Mouse (Mus musculus): ENCODE data around the gene Depdc5. TPM values are rescaled to one million over a fixed set of nuclear protein-coding genes. Genes with fewer than 3 reads are reported as not detected.

Depdc5 gene
- polyA plus RNA-seq, 2 experiments = 18.2 to 26.6 TPM

DNA sequence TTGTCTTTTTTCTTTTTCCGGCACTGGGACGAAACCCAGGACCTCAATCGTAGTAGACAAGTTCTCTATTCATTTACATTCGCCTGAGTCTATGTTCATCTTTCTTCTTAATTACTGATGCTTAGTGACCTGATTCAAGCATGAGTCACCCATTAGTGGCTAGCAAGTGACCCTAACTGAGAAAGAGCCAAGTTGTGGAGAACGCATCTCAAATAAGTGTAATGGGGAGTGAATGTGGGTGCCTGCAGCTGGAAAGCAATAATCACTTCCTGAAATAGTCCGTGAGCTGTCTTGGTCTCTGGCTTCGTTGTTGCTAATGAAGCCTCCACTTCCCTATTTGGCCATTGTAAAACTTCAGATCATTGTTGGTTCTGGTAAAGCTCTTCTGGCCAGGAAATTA lies 77.1 kb downstream of the Depdc5 start:
- no peak for TF ChIP-seq POLR2A (IDR thresholded peaks at IDR 0.05; ENCODE audit: borderline replicate concordance, extremely low read depth, insufficient read depth, insufficient read length)
- Histone ChIP-seq H3K9ac (ENCODE audit: low read depth, low read length, severe bottlenecking) (no peak overlapping the region), H3K36me3 (ENCODE audit: control insufficient read depth, insufficient read depth, low read length) (peaks cover 78% of the 10 kb centered on the region), H3K9me3 (ENCODE audit: control insufficient read depth, low read length) (no peaks in the 10 kb centered on the region), H3K27me3 (ENCODE audit: control insufficient read depth, insufficient read depth, low read length) (no peaks in the 10 kb centered on the region), H3K4me3 (replicated peaks; ENCODE audit: low read length) (no peak overlapping the region), H3K4me1 (ENCODE audit: control insufficient read depth, insufficient read depth, low read length) (no peaks in the 10 kb centered on the region), H3K27ac (replicated peaks; ENCODE audit: low read depth, low read length) (no peak overlapping the region), H3K4me2 (replicated peaks; ENCODE audit: low read depth, low read length, severe bottlenecking) (no peak overlapping the region)
- ATAC-seq (ENCODE audit: low FRiP score, low read depth) = no peak
- WGBS = 82% methylated on average over 7 of the region's 7 CpGs
- DNase-seq (ENCODE audit: low spot score) = no peak

DNA sequence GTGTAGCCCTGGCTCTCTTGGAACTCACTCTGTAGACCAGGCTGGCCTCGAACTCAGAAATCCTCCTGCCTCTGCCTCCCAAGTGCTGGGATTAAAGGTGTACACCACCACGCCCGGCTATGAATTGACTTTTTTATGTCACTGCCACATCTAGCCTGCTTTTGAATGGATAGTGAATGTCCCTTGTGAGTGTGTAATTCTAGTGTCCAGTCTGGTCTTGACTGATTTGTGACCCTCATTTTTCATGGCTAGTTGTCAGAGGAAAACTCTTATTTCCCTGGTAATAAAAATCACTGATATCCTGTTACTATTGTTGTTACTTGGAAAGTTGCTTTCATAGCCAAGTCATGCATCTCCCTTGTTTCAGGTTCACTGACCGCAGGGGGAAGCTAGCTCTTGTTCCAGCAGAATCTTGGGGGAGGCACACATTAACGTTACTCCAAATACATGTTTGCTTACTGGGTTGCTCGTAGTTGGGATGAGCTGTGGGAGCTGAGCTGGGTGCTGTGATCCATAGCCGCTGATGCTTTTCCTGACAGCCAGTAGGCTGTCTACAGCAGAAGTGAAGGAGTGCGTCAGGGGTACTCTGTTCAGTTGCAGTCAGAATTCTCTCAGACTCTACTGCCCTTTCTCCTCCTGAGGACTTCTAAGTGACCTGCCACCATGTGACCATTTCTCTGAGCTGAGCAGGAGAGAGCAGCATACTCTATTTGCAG lies 77.9 kb downstream of the Depdc5 start:
- ATAC-seq (ENCODE audit: low FRiP score, low read depth) = no peak
- TF ChIP-seq POLR2A (IDR thresholded peaks at IDR 0.05; ENCODE audit: borderline replicate concordance, extremely low read depth, insufficient read depth, insufficient read length) = no peak
- WGBS = 96% methylated on average over 8 of the region's 8 CpGs

DNA sequence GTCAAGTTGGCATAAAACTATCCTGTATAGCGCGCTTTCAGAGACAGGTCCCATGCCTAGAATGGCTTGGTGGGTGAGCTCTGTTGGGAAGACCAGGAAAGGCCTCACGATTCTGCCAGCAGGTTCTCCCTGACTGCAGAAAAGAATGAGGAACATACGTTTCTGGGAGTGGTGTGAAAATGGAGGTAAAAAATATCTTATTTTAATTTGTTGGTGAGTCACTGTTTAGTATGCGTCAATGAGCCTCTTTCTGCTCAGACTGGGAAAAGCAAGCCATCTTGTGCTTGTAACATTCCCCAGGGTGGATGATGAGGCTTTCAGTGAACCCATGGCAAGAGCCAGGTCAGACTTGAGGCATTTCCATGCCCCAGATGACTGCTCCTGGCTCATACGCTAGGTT lies 86.6 kb downstream of the Depdc5 start:
- Histone ChIP-seq H3K27me3 (ENCODE audit: control insufficient read depth, insufficient read depth, low read length) (no peaks in the 10 kb centered on the region), H3K27ac (replicated peaks; ENCODE audit: low read depth, low read length) (no peak overlapping the region), H3K9ac (ENCODE audit: low read depth, low read length, severe bottlenecking) (no peak overlapping the region), H3K4me2 (replicated peaks; ENCODE audit: low read depth, low read length, severe bottlenecking) (no peak overlapping the region), H3K4me3 (replicated peaks; ENCODE audit: low read length) (no peak overlapping the region), H3K9me3 (ENCODE audit: control insufficient read depth, low read length) (no peaks in the 10 kb centered on the region), H3K4me1 (ENCODE audit: control insufficient read depth, insufficient read depth, low read length) (no peaks in the 10 kb centered on the region), H3K36me3 (ENCODE audit: control insufficient read depth, insufficient read depth, low read length) (peaks cover 69% of the 10 kb centered on the region)
- WGBS = 95% methylated on average over 6 of the region's 6 CpGs
- no peak for TF ChIP-seq POLR2A (IDR thresholded peaks at IDR 0.05; ENCODE audit: borderline replicate concordance, extremely low read depth, insufficient read depth, insufficient read length)
- ATAC-seq (ENCODE audit: low FRiP score, low read depth) (no peak), DNase-seq (ENCODE audit: low spot score) (no peak)

More for the DNA sequence above, 77.9 kb downstream of the Depdc5 start:
- H3K4me2 ChIP-seq (replicated peaks; ENCODE audit: low read depth, low read length, severe bottlenecking) = no peak overlapping the region
- no peak overlapping the region for H3K9ac ChIP-seq (ENCODE audit: low read depth, low read length, severe bottlenecking)
- H3K27ac ChIP-seq (replicated peaks; ENCODE audit: low read depth, low read length) = no peak overlapping the region
- DNase-seq (ENCODE audit: low spot score) = no peak
- H3K36me3 ChIP-seq (ENCODE audit: control insufficient read depth, insufficient read depth, low read length) = peaks cover 75% of the 10 kb centered on the region
- no peak overlapping the region for H3K4me3 ChIP-seq (replicated peaks; ENCODE audit: low read length)
- no peaks in the 10 kb centered on the region for H3K9me3 ChIP-seq (ENCODE audit: control insufficient read depth, low read length)
- no peaks in the 10 kb centered on the region for H3K27me3 ChIP-seq (ENCODE audit: control insufficient read depth, insufficient read depth, low read length)
- H3K4me1 ChIP-seq (ENCODE audit: control insufficient read depth, insufficient read depth, low read length) = no peaks in the 10 kb centered on the region

DNA sequence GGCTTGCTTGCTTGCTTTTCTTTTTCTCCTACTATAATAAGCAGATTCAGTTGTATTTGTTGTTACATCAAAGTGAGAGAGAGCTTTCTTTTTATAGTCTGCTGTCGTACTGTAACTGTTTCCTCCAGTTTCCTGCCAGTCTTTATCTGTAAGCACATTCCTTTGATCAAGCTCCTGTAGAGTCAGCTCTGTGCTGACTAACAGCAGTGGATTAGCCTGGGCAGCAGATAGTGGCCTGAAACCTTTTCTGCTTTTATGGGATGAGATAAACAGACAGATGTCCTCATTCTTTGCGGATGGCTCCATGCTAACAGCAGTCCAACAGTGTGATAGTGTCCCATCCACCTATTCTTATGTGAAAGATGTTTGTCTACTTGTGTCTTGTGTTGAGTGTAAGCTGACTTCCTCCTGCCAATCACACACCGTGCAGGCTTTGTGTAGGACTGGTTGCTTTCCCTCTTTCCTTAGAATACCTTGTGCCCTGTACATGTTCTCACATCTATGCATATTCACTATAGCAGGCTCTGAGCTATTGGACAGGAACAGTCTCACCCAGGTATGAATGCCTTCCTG lies 87.3 kb downstream of the Depdc5 start:
- no peak for TF ChIP-seq POLR2A (IDR thresholded peaks at IDR 0.05; ENCODE audit: borderline replicate concordance, extremely low read depth, insufficient read depth, insufficient read length)

DNA sequence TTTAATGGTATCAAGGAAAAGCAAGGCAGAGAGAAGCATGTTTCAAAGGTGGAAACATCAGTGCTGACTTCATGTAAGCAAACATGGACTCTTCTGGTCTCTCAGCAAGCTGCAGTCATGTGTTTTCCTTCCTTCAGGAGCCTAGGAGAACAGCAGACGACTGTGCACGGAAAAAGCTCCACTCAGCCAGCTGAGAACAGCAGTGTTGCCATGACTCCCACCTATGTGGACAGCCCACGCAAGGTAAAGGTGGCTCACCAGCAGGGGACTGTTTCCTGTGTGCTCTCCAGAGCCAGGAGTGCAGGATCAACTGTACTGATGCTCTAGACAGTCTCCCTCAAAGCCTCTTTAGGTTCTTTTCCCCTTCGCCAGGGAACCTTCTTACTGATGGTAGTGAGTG lies 92.2 kb downstream of the Depdc5 start:
- Histone ChIP-seq H3K27ac (replicated peaks; ENCODE audit: low read depth, low read length) (no peak overlapping the region), H3K9ac (ENCODE audit: low read depth, low read length, severe bottlenecking) (no peak overlapping the region), H3K27me3 (ENCODE audit: control insufficient read depth, insufficient read depth, low read length) (no peaks in the 10 kb centered on the region), H3K9me3 (ENCODE audit: control insufficient read depth, low read length) (no peaks in the 10 kb centered on the region), H3K4me2 (replicated peaks; ENCODE audit: low read depth, low read length, severe bottlenecking) (no peak overlapping the region), H3K4me1 (ENCODE audit: control insufficient read depth, insufficient read depth, low read length) (no peaks in the 10 kb centered on the region), H3K36me3 (ENCODE audit: control insufficient read depth, insufficient read depth, low read length) (peaks cover 61% of the 10 kb centered on the region), H3K4me3 (replicated peaks; ENCODE audit: low read length) (no peak overlapping the region)
- TF ChIP-seq POLR2A (IDR thresholded peaks at IDR 0.05; ENCODE audit: borderline replicate concordance, extremely low read depth, insufficient read depth, insufficient read length) = no peak
- ATAC-seq (ENCODE audit: low FRiP score, low read depth) (no peak), DNase-seq (ENCODE audit: low spot score) (no peak)
- 87% methylated on average over 4 of the region's 4 CpGs for WGBS

More for the DNA sequence above, 87.3 kb downstream of the Depdc5 start:
- H3K27me3 ChIP-seq (ENCODE audit: control insufficient read depth, insufficient read depth, low read length) = no peaks in the 10 kb centered on the region
- 80% methylated on average over 3 of the region's 3 CpGs for WGBS
- no peak overlapping the region for H3K4me3 ChIP-seq (replicated peaks; ENCODE audit: low read length)
- H3K36me3 ChIP-seq (ENCODE audit: control insufficient read depth, insufficient read depth, low read length) = peaks cover 66% of the 10 kb centered on the region
- ATAC-seq (ENCODE audit: low FRiP score, low read depth) (no peak), DNase-seq (ENCODE audit: low spot score) (no peak)
- H3K9me3 ChIP-seq (ENCODE audit: control insufficient read depth, low read length) = no peaks in the 10 kb centered on the region
- H3K27ac ChIP-seq (replicated peaks; ENCODE audit: low read depth, low read length) = no peak overlapping the region
- no peak overlapping the region for H3K4me2 ChIP-seq (replicated peaks; ENCODE audit: low read depth, low read length, severe bottlenecking)
- H3K9ac ChIP-seq (ENCODE audit: low read depth, low read length, severe bottlenecking) = no peak overlapping the region
- no peaks in the 10 kb centered on the region for H3K4me1 ChIP-seq (ENCODE audit: control insufficient read depth, insufficient read depth, low read length)

Data from limb, embryonic 14.5 days (tissue).